Comparison of ENCODE assay signal across 11 mouse cellular contexts in the genomic region with DNA sequence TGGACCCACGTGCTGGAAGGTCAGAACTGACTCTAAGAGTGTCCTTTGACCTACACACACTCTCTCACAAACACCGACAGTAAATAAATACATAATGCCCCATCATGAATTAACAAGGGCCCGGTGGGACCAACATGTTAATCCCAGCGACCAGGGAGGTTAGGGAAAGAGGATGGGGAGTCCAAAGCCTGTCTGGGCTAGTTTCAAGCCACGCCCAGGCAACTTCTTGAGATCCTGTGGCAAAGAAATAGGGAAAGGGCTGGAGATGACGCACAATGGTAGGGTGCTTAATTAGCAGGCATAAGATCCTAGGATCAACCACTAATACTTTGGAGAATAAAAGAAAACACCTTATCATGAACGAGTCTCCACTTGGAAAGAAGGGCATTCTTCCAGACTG. TPM values are rescaled to one million over a fixed set of nuclear protein-coding genes. Genes with fewer than 3 reads are reported as not detected.
DNase-seq lines count a peak whose midpoint lies in the region; ATAC-seq and TF ChIP-seq lines count a peak whose summit lies in the region.
"Had no signal": no experiment of that assay in that cellular context is flagged by ENCODE, and none has a peak within 500 bp of the region (broad histone marks: within the 10 kb centered on the region; RNA-seq: fewer than 3 reads in every experiment).

No protein-coding gene starts in this region.

- peak overlapping the region; percentile 44 for H3K4me2 ChIP-seq in heart, postnatal 0 days (ENCODE audit: low read depth, low read length)
- H3K4me2 ChIP-seq in intestine, embryonic 15.5 days (replicated peaks) = peak overlapping the region; percentile 30
- H3K4me2 ChIP-seq in midbrain, postnatal 0 days (ENCODE audit: low read depth, low read length, poor library complexity, severe bottlenecking) = 0 out of 2 replicates have a peak overlapping the region, but pooled peaks have one; percentile 1

- no peak overlapping the region for H3K27ac ChIP-seq in heart, postnatal 0 days (ENCODE audit: low read depth)
- no peak overlapping the region for H3K27ac ChIP-seq in bone marrow macrophage, adult 2 months (ENCODE audit: insufficient read depth, low read depth, low read length)
- no peak overlapping the region for H3K27ac ChIP-seq in intestine, embryonic 15.5 days
- no peak overlapping the region for H3K27ac ChIP-seq in midbrain, postnatal 0 days (ENCODE audit: low read depth, low read length)

- H3K4me3 ChIP-seq in heart, postnatal 0 days (ENCODE audit: low read depth, low read length) = peak overlapping the region; percentile 8; the same call in 1 of the 2 replicates
- H3K4me3 ChIP-seq in bone marrow macrophage, adult 2 months (ENCODE audit: insufficient read depth, low read length) = peak overlapping the region; percentile 14; the same call in 1 of the 2 replicates
- H3K4me3 ChIP-seq in intestine, embryonic 15.5 days (replicated peaks) = no peak overlapping the region
- no peak overlapping the region for H3K4me3 ChIP-seq in midbrain, postnatal 0 days (ENCODE audit: low read depth, low read length)

- TF ChIP-seq CTCF in heart, postnatal 0 days (IDR thresholded peaks at IDR 0.05; ENCODE audit: low read depth) = no peak
- no peak for TF ChIP-seq CTCF in bone marrow macrophage, adult 2 months (IDR thresholded peaks at IDR 0.05; ENCODE audit: low read depth, low read length)
- TF ChIP-seq CTCF in midbrain, postnatal 0 days (IDR thresholded peaks at IDR 0.05) = no peak

- H3K9ac ChIP-seq in heart, postnatal 0 days (replicated peaks; ENCODE audit: low read depth, low read length) = 0 out of 2 replicates have a peak overlapping the region, but pooled peaks have one; percentile 17
- H3K9ac ChIP-seq in intestine, embryonic 15.5 days = no peak overlapping the region
- 0 out of 2 replicates have a peak overlapping the region, but pooled peaks have one; percentile 29 for H3K9ac ChIP-seq in midbrain, postnatal 0 days (replicated peaks; ENCODE audit: low read length, poor library complexity, severe bottlenecking)

- H3K4me1 ChIP-seq in heart, postnatal 0 days (ENCODE audit: control insufficient read depth, insufficient read depth) = peaks cover 10% of the 10 kb centered on the region; the same call in 1 of the 2 replicates
- H3K4me1 ChIP-seq in bone marrow macrophage, adult 2 months (ENCODE audit: control insufficient read depth, insufficient read depth, low read length) = peaks cover 8% of the 10 kb centered on the region
- peaks cover 7% of the 10 kb centered on the region for H3K4me1 ChIP-seq in intestine, embryonic 15.5 days (replicated peaks)
- H3K4me1 ChIP-seq in midbrain, postnatal 0 days (ENCODE audit: insufficient read depth, low read length) = peaks cover 6% of the 10 kb centered on the region

- peaks cover 41% of the 10 kb centered on the region for H3K36me3 ChIP-seq in heart, postnatal 0 days (replicated peaks; ENCODE audit: control insufficient read depth, insufficient read depth, low read length)
- H3K36me3 ChIP-seq in intestine, embryonic 15.5 days = peaks cover 25% of the 10 kb centered on the region
- H3K36me3 ChIP-seq in midbrain, postnatal 0 days (ENCODE audit: insufficient read depth, low read length) = peaks cover 30% of the 10 kb centered on the region

- ATAC-seq in heart, postnatal 0 days (ENCODE audit: insufficient read depth, low read depth) = no peak
- no peak for ATAC-seq in intestine, embryonic 15.5 days
- ATAC-seq in midbrain, postnatal 0 days (ENCODE audit: low FRiP score) = no peak

- WGBS in heart, postnatal 0 days = 73% methylated on average over 7 of the region's 7 CpGs
- WGBS in intestine, embryonic 15.5 days = 79% methylated on average over 7 of the region's 7 CpGs
- WGBS in midbrain, postnatal 0 days = 80% methylated on average over 7 of the region's 7 CpGs

- TF ChIP-seq EP300 in heart, postnatal 0 days (IDR thresholded peaks at IDR 0.05; ENCODE audit: low read depth) = no peak

- no peaks in the 10 kb centered on the region for H3K27me3 ChIP-seq in heart, postnatal 0 days (ENCODE audit: control insufficient read depth, insufficient read depth, low read length)
- H3K27me3 ChIP-seq in intestine, embryonic 15.5 days (replicated peaks) = no peaks in the 10 kb centered on the region
- H3K27me3 ChIP-seq in midbrain, postnatal 0 days (ENCODE audit: insufficient read depth, low read length) = no peaks in the 10 kb centered on the region

- H3K9me3 ChIP-seq in heart, postnatal 0 days (replicated peaks; ENCODE audit: control insufficient read depth, low read length) = no peaks in the 10 kb centered on the region
- no peaks in the 10 kb centered on the region for H3K9me3 ChIP-seq in intestine, embryonic 15.5 days
- H3K9me3 ChIP-seq in midbrain, postnatal 0 days (ENCODE audit: low read length) = no peaks in the 10 kb centered on the region

- no peak for DNase-seq in heart, postnatal 0 days (ENCODE audit: low spot score)
- no peak for DNase-seq in heart, adult 11 months
- DNase-seq in midbrain, postnatal 0 days (ENCODE audit: low spot score) = no peak
- DNase-seq in gastrocnemius, postnatal 14 days = no peak
- no peak for DNase-seq in right cerebral cortex, adult 2 months (ENCODE audit: low spot score in 2 of 2)
- DNase-seq in right cerebral cortex, postnatal 25 days = no peak
- DNase-seq: cerebellum, adult 11 months; heart, postnatal 10 days; lung, postnatal 10 days had no signal

- intact Hi-C loops in gastrocnemius, postnatal 14 days (cut with DNase I; ENCODE audit: low total_unique reads) = no loop called here

- no peak for TF ChIP-seq POLR2A in bone marrow macrophage, adult 2 months (IDR thresholded peaks at IDR 0.05; ENCODE audit: borderline replicate concordance, low read depth, low read length)

RNA-seq across cellular contexts. Expression of gene Cenpt, which starts 2.5 kb away (rescaled TPM):
- 28.3 and 32.2 TPM in 2 replicates for total RNA-seq in heart, postnatal 0 days (2014; rRNA removed; ENCODE audit: low replicate concordance)
- 11.5 and 12.9 TPM in 2 replicates for polyA plus RNA-seq in heart, postnatal 0 days (2015; fragmentation: Nextera tagmentation; extraction: Ambion mirVana)
- 16.9 and 17.1 TPM in 2 replicates for polyA plus RNA-seq in bone marrow macrophage, adult 2 months (2012; ENCODE audit: insufficient read depth, insufficient read length, missing spikeins)
- polyA plus RNA-seq in intestine, embryonic 15.5 days (2015; fragmentation: Nextera tagmentation; extraction: Ambion mirVana) = 33.6 and 34.9 TPM in 2 replicates
- 44.8 and 48.6 TPM in 2 replicates for total RNA-seq in midbrain, postnatal 0 days (2014; rRNA removed)
- polyA plus RNA-seq in midbrain, postnatal 0 days (2015; fragmentation: Nextera tagmentation; extraction: Ambion mirVana) = 45.2 and 48.7 TPM in 2 replicates
- total RNA-seq in gastrocnemius, postnatal 14 days (2021) = 1 to 10 TPM; 1.9 to 3.9 TPM

RNA-seq across cellular contexts. Expression of gene Thap11, which starts 4.3 kb away (rescaled TPM):
- total RNA-seq in heart, postnatal 0 days (2014; rRNA removed; ENCODE audit: low replicate concordance) = 59.5 and 81.1 TPM in 2 replicates
- 35.5 and 36.6 TPM in 2 replicates for polyA plus RNA-seq in heart, postnatal 0 days (2015; fragmentation: Nextera tagmentation; extraction: Ambion mirVana)
- 27.4 and 28.5 TPM in 2 replicates for polyA plus RNA-seq in bone marrow macrophage, adult 2 months (2012; ENCODE audit: insufficient read depth, insufficient read length, missing spikeins)
- 54.9 and 60.0 TPM in 2 replicates for polyA plus RNA-seq in intestine, embryonic 15.5 days (2015; fragmentation: Nextera tagmentation; extraction: Ambion mirVana)
- total RNA-seq in midbrain, postnatal 0 days (2014; rRNA removed) = 52.0 and 80.1 TPM in 2 replicates
- polyA plus RNA-seq in midbrain, postnatal 0 days (2015; fragmentation: Nextera tagmentation; extraction: Ambion mirVana) = 40.1 and 42.9 TPM in 2 replicates
- total RNA-seq in gastrocnemius, postnatal 14 days (2021) = 10 to 100 TPM; 19.6 to 22.7 TPM

RNA-seq across cellular contexts. Expression of gene Nutf2, which starts 9.8 kb away (rescaled TPM):
- total RNA-seq in heart, postnatal 0 days (2014; rRNA removed; ENCODE audit: low replicate concordance) = 19.4 and 38.0 TPM in 2 replicates
- polyA plus RNA-seq in heart, postnatal 0 days (2015; fragmentation: Nextera tagmentation; extraction: Ambion mirVana) = 135 and 147 TPM in 2 replicates
- polyA plus RNA-seq in bone marrow macrophage, adult 2 months (2012; ENCODE audit: insufficient read depth, insufficient read length, missing spikeins) = 2.2 TPM in 1 of 2 replicates, not detected in the other
- polyA plus RNA-seq in intestine, embryonic 15.5 days (2015; fragmentation: Nextera tagmentation; extraction: Ambion mirVana) = 192 and 253 TPM in 2 replicates
- total RNA-seq in midbrain, postnatal 0 days (2014; rRNA removed) = 60.7 and 65.2 TPM in 2 replicates
- polyA plus RNA-seq in midbrain, postnatal 0 days (2015; fragmentation: Nextera tagmentation; extraction: Ambion mirVana) = 109 and 137 TPM in 2 replicates
- 10 to 100 TPM; 63.8 to 66.0 TPM for total RNA-seq in gastrocnemius, postnatal 14 days (2021)

RNA-seq across cellular contexts. Expression of gene Tsnaxip1, which starts 23.1 kb away (rescaled TPM):
- not detected in 2 replicates for total RNA-seq in heart, postnatal 0 days (2014; rRNA removed; ENCODE audit: low replicate concordance)
- polyA plus RNA-seq in heart, postnatal 0 days (2015; fragmentation: Nextera tagmentation; extraction: Ambion mirVana) = 0.30 TPM in 1 of 2 replicates, not detected in the other
- not detected in 2 replicates for polyA plus RNA-seq in bone marrow macrophage, adult 2 months (2012; ENCODE audit: insufficient read depth, insufficient read length, missing spikeins)
- polyA plus RNA-seq in intestine, embryonic 15.5 days (2015; fragmentation: Nextera tagmentation; extraction: Ambion mirVana) = not detected in 2 replicates
- 0.14 and 0.16 TPM in 2 replicates for total RNA-seq in midbrain, postnatal 0 days (2014; rRNA removed)
- polyA plus RNA-seq in midbrain, postnatal 0 days (2015; fragmentation: Nextera tagmentation; extraction: Ambion mirVana) = 0.62 and 0.88 TPM in 2 replicates
- not detected for total RNA-seq in gastrocnemius, postnatal 14 days (2021)
- total RNA-seq: heart, postnatal 10 days had no signal

RNA-seq across cellular contexts. Expression of gene Ranbp10, which starts 23.5 kb away (rescaled TPM):
- total RNA-seq in heart, postnatal 0 days (2014; rRNA removed; ENCODE audit: low replicate concordance) = 8.7 and 10.5 TPM in 2 replicates
- 6.1 and 6.7 TPM in 2 replicates for polyA plus RNA-seq in heart, postnatal 0 days (2015; fragmentation: Nextera tagmentation; extraction: Ambion mirVana)
- polyA plus RNA-seq in bone marrow macrophage, adult 2 months (2012; ENCODE audit: insufficient read depth, insufficient read length, missing spikeins) = 42.0 and 44.3 TPM in 2 replicates
- 8.5 and 8.9 TPM in 2 replicates for polyA plus RNA-seq in intestine, embryonic 15.5 days (2015; fragmentation: Nextera tagmentation; extraction: Ambion mirVana)
- total RNA-seq in midbrain, postnatal 0 days (2014; rRNA removed) = 13.4 and 13.5 TPM in 2 replicates
- 4.8 and 6.4 TPM in 2 replicates for polyA plus RNA-seq in midbrain, postnatal 0 days (2015; fragmentation: Nextera tagmentation; extraction: Ambion mirVana)
- 10 to 100 TPM; 20.1 to 20.2 TPM for total RNA-seq in gastrocnemius, postnatal 14 days (2021)

Comparison
In these comparisons a context has a peak if more than half of its experiments do, and no peak if none do; other contexts are left out.
1. H3K4me3 ChIP-seq: peak in heart, postnatal 0 days (single experiment) and bone marrow macrophage, adult 2 months (single experiment); none in intestine, embryonic 15.5 days (single experiment) and midbrain, postnatal 0 days (single experiment).
2. RNA of gene Nutf2, which starts 9.8 kb away (polyA plus RNA-seq): 192 to 253 TPM in intestine, embryonic 15.5 days, 109 to 137 TPM in midbrain, postnatal 0 days and 135 to 147 TPM in heart, postnatal 0 days; 2.2 TPM in bone marrow macrophage, adult 2 months; every median in the first group is over 10 times any median in the second.
3. Peak in every context shown above with its lines, with median percentiles within 50 percentile points of each other: H3K4me2 ChIP-seq.